ENCODE assay signal across 8 mouse cellular contexts in the genomic region with DNA sequence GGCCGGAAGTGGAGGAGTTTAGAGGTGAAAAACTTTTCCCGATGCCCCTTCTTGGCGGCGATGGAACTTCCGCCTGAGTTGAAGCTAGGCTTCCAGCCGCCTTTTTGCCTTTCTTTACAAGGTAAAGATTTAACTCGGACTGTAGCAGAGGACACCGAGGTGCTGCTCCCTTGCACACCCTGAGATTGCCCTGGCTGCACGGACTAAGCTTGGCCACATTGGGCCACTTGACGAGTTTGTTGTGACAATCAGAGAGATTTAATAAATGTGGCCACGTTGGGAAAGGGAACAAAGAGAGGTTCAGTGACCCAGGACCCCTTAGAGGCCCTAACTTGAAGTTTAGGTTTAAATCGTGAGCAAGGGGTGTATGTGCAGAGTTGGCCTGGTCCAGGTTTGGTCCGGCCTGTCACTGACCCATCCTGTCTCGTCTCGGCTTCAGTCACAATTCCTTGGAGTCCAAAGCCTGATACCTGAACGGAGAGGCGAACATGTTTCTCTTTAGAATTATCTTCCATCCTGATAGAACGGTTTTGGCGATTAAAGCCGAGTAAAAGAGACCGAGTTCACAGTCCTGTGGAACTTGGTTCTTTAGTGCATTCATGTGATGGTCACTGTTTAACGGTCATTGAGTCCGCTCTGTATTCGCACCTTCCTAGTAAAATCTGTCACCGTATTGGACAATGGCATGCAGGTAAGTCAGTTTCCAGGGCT. TPM values are rescaled to one million over a fixed set of nuclear protein-coding genes. Genes with fewer than 3 reads are reported as not detected.
A peak's percentile ranks its signal among the peaks of the same experiment; 100 is the strongest.
DNase-seq lines count a peak whose midpoint lies in the region; ATAC-seq and TF ChIP-seq lines count a peak whose summit lies in the region.

No protein-coding gene starts in this region.

- no peaks in the 10 kb centered on the region for H3K9me3 ChIP-seq in ES-E14 (ENCODE audit: control insufficient read depth, insufficient read depth, low read depth, low read length)
- H3K9me3 ChIP-seq in heart, embryonic 15.5 days (replicated peaks): no peaks in the 10 kb centered on the region
- no peaks in the 10 kb centered on the region for H3K9me3 ChIP-seq in liver, embryonic 16.5 days (replicated peaks; ENCODE audit: control insufficient read depth, low read length)

- peak overlapping the region; percentile 74 for H3K4me2 ChIP-seq in heart, embryonic 15.5 days
- peak overlapping the region; percentile 85 for H3K4me2 ChIP-seq in liver, embryonic 16.5 days (ENCODE audit: low read depth, low read length)

- H3K4me1 ChIP-seq in ES-E14 (ENCODE audit: control insufficient read depth in 2 of 2, insufficient read depth in 2 of 2, low read length in 2 of 2, poor library complexity in 1 of 2): no peaks in the 10 kb centered on the region
- peaks cover 13% of the 10 kb centered on the region for H3K4me1 ChIP-seq in heart, embryonic 15.5 days (replicated peaks)
- peaks cover 5% of the 10 kb centered on the region for H3K4me1 ChIP-seq in liver, embryonic 16.5 days (ENCODE audit: control insufficient read depth, low read depth, low read length)

- H3K4me3 ChIP-seq in ES-E14 (ENCODE audit: insufficient read depth in 1 of 2, low read depth in 1 of 2, low read length in 2 of 2, poor library complexity in 1 of 2, severe bottlenecking in 1 of 2): peak overlapping the region; percentile 79 to 83
- H3K4me3 ChIP-seq in heart, embryonic 15.5 days: peak overlapping the region; percentile 79
- peak overlapping the region; percentile 73 for H3K4me3 ChIP-seq in liver, embryonic 16.5 days (ENCODE audit: low read depth, low read length)

- ATAC-seq in heart, embryonic 15.5 days (replicated peaks; ENCODE audit: insufficient number of reproducible peaks, insufficient read depth, low FRiP score, low read depth): 0 out of 2 replicates have a peak, but pooled peaks have one; percentile 1
- ATAC-seq in liver, embryonic 16.5 days (ENCODE audit: low read depth): 0 out of 2 replicates have a peak, but pooled peaks have one; percentile 5

- H3K9ac ChIP-seq in ES-E14 (ENCODE audit: insufficient read depth, low read depth, low read length, poor library complexity, severe bottlenecking): peak overlapping the region; percentile 80
- peak overlapping the region; percentile 87 for H3K9ac ChIP-seq in heart, embryonic 15.5 days
- peak overlapping the region; percentile 79 for H3K9ac ChIP-seq in liver, embryonic 16.5 days (ENCODE audit: low read depth, low read length)

- WGBS in heart, embryonic 15.5 days: 36% methylated on average over 25 of the region's 25 CpGs
- 35% methylated on average over 25 of the region's 25 CpGs for WGBS in liver, embryonic 16.5 days (ENCODE audit: insufficient replicate concordance)

- in situ Hi-C loops in ES-E14 (cut with MboI; ENCODE audit: low sequenced_read_pairs in 2 of 2, unreplicated experiment in 2 of 2): no loop called here

- H3K27me3 ChIP-seq in heart, embryonic 15.5 days: no peaks in the 10 kb centered on the region
- H3K27me3 ChIP-seq in liver, embryonic 16.5 days (ENCODE audit: control insufficient read depth, insufficient read depth, low read depth, low read length): no peaks in the 10 kb centered on the region

- intact Hi-C loops in heart, postnatal 14 days (cut with DNase I): loop anchor here (2.0 kb wide), 2 partner anchors 27 to 95 kb away; no protein-coding TSS in a partner anchor

- no peaks in the 10 kb centered on the region for H3K36me3 ChIP-seq in ES-E14 (ENCODE audit: control insufficient read depth, insufficient read depth, low read length, poor library complexity, severe bottlenecking)
- H3K36me3 ChIP-seq in heart, embryonic 15.5 days: peaks cover 4% of the 10 kb centered on the region; the same call in 1 of the 2 replicates
- H3K36me3 ChIP-seq in liver, embryonic 16.5 days (ENCODE audit: control insufficient read depth, insufficient read depth): no peaks in the 10 kb centered on the region

- H3K27ac ChIP-seq in ES-E14 (ENCODE audit: insufficient read depth, low read depth, low read length, poor library complexity, severe bottlenecking): no peak overlapping the region
- H3K27ac ChIP-seq in heart, embryonic 15.5 days: peak overlapping the region; percentile 98
- peak overlapping the region; percentile 91 for H3K27ac ChIP-seq in liver, embryonic 16.5 days (ENCODE audit: low read length)

- peak; percentile 81 for DNase-seq in heart, adult 11 months
- DNase-seq in heart, postnatal 14 days: no peak
- DNase-seq in ES-E14 (ENCODE audit: low read depth, low spot score): no peak
- no peak for DNase-seq in urinary bladder, postnatal 10 days (ENCODE audit: low spot score)
- no peak for DNase-seq in natural killer cell, adult 2 months (ENCODE audit: low spot score in 2 of 2)
- DNase-seq in adipocyte (ENCODE audit: low spot score): no peak

TF ChIP-seq in ES-E14, 5 proteins besides CTCF, POLR2A, EP300 and RAD21:
- TF ChIP-seq ZNF384 (IDR thresholded peaks at IDR 0.05; ENCODE audit: low read depth, low read length) (no peak), ZC3H11A (IDR thresholded peaks at IDR 0.05; ENCODE audit: borderline replicate concordance, low read depth, low read length) (no peak), HCFC1 (IDR thresholded peaks at IDR 0.05; ENCODE audit: borderline replicate concordance, insufficient read depth, low read length) (no peak), MAFK (IDR thresholded peaks at IDR 0.05; ENCODE audit: insufficient read depth, low read depth, low read length) (no peak), CHD2 (IDR thresholded peaks at IDR 0.05; ENCODE audit: low read depth, low read length) (no peak)

RNA-seq across cellular contexts. Expression of a gene that starts 21.0 kb away (rescaled TPM):
- 10 to 100 TPM; 29.3 to 29.4 TPM for total RNA-seq in heart, postnatal 14 days (2021)
- total RNA-seq in ES-E14 (2012; rRNA removed): 11.2 and 14.2 TPM in 2 replicates
- 62.0 and 68.1 TPM in 2 replicates for polyA plus RNA-seq in heart, embryonic 15.5 days (2015; fragmentation: Nextera tagmentation; extraction: Ambion mirVana)
- polyA plus RNA-seq in liver, embryonic 16.5 days (2015; fragmentation: Nextera tagmentation; extraction: Ambion mirVana): 19.5 and 21.4 TPM in 2 replicates
